Mouse (Mus musculus) embryo, embryonic 10.5 days (tissue): ENCODE measurements around the gene Gm15056.

Source experiments
- DNase-seq: peaks from one replicate; pipeline ENCODE4 v3.0.0-alpha.2; 2015; ENCODE audit warnings: low spot score

The Gm15056 gene

DNA sequence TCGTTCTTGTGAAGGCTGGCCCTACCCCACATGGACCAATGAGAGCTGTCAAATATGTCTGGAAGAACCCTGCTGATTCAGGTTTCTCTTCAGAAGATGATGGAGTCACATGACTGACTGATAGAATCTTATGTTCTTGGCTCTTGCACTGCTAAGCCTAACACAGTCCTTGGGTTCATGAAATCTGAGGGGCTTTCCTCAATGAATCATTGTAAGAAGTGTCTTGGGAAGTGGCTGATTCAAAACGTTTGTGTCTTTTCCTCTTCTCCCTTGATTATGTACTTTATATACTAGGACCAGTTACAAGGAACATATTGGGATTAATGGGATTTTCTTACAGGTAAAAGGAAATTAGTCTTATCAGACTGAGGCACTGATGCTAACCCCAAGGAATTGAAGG is at the start of gene Gm15056:
Gene Gm15056 (minus strand): TSS at position 101 of the 400 bp plus-strand sequence.
- no peak for DNase-seq

DNA sequence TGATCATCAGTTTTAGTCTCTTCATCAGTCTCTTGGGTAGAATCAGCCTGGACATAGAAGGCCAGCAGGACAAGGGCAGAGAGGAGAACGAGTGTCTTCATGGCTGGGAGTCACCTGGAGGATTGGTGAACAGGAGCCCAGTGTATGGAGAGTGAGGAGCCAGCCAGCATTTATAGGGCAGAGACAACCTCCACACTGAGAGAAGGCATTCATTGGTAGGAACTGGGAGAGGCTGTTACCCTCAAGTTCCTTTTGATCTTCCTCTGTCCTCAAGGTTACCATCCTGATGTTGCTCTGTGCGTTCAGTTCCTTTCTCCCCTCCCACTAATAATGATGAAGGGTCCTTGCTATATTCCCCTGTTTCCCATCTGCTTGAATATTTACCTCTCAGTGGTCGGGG is 42.2 kb upstream of the Gm15056 start, which contains the start of gene AY761185:
Gene AY761185 (minus strand): TSS at position 101 of the 400 bp plus-strand sequence.
- DNase-seq: no peak

DNA sequence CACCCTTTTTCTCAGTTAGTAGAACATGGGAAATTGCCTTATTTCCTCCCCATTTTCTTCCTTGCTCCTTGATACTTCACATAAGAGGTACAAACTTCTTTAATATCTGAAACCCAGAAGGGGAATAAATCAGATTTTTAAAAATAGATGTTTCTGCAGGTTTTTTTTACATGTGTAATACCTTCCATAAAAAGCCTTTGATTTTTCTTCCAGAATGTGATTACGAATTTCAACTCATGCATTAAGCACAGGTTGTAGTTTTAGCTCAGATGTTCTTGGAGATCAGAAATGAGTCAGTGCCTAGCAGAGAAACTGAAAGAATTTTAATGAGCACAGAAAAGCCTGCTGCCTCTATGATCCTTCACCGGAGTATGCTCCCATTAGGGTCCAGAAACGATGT is 19.5 kb upstream of the Gm15056 start, which contains the start of gene Gm6040:
Gene Gm6040 (minus strand): TSS at position 101 of the 400 bp plus-strand sequence.
- no peak for DNase-seq

DNA sequence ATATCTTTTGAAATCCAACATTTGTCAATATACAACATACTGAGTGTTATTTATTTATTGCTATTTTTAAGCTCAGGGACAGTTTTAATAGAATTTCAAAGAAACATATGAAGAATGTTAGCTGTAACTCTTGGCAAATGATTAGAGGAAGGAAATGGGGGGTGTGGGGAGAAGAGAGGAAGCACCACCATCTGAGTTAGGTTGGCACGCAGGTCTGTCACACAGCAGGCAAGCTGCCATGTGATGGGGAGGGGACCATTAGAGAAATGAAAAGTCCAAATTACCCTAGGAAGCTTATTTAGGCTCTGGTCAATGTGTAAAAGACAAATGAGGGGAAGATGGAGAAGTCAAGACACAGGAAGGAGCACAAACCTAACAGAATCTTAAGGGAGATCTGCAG is 9.9 kb upstream of the Gm15056 start:
- DNase-seq: no peak

DNA sequence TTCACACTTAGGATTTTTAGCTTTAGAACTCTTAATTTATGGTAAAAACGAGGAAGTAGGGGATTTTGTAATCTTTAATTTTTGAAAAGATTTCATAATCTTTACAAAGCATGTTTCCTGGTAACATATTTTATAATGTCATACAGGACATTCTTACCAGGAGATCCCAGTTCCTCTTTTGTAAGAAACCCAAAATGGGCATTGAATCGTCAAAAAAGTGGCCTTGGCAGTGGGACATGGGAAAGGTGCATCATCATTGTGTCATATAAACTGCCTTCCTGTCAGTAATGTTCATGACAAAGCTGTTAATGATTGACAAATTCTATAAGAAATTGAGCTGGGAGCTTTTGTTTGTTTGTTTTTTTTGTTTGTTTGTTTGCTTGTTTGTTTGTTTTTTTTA is 5.8 kb upstream of the Gm15056 start:
- DNase-seq: no peak

DNA sequence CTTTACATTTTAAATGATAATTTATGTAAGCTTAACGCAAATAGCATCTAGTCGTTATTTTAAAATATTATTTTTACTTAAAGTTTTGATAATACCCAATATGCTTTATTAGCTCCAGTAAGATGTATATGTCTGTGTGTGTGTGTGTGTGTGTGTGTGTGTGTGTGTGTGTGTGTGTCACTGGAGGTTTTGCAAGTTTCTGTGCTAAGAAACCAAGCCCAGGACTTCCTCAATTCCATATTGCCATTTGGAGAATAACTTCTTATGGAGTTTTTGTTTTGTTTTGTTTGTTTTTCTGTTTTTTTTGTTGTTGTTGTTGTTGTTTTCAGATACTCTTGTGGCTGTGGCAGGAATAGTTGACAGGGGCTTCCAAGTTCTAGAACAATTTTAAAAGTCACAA is 4.7 kb upstream of the Gm15056 start:
- DNase-seq: no peak

DNA sequence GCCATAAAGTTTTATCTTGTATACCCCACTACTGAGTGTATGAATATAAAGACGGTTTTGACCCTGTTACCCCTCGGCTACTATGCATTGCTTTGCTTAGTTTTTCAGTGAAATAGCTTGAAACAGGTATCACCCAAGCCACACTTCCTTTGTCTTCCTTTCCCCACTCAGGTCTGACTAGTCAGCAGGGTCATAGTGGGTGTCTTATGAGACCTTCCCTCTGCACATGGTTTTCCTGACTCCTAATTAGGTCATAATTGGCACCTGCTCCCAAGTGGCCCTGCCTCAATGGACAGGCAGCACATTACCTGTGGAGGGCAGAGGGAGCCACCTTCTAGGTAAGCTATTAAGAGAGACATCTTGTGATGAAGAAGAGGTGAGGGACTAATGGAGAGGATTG is 10.1 kb downstream of the Gm15056 start, which contains the start of gene Defb33:
Gene Defb33 (plus strand): TSS at position 301 of the 400 bp plus-strand sequence.
- DNase-seq: no peak

DNA sequence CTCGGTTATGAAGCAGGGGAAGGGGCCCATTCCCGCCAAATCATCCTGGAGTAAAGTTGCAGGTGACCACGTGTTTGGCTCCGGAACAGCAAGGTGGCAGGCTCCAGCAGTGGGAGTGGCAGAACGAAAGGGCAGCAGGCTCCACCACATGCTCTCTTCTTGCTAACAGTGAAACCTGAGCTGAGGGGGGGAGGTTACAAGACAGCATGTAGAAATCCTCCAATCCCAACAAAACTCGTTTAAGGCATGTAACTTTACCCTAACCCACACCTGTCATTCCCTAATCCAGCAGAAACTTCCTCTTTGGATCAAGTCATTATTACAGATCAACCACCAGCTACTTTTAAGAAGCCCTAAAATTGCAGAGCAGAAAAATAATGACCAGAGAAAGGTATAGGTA is 27.8 kb downstream of the Gm15056 start:
- no peak for DNase-seq
